Mouse (Mus musculus) midbrain, embryonic 15.5 days (tissue): Measurements from ENCODE around the gene Pld6. TPM values are rescaled to one million over a fixed set of nuclear protein-coding genes. Genes with fewer than 3 reads are reported as not detected.

Source experiments
- ATAC-seq: fragments of 200-750 bp; cut with Nextera tagmentation; replicated peaks from 2 replicates; pipeline ENCODE4 v1.8.0; 2017; ENCODE audit warnings: moderate TSS enrichment
- H3K27ac ChIP-seq: fragments of 300-500 bp; sonication (generic); 2 replicates; pipeline ENCODE4 v1.5.1; 2015; ENCODE audit warnings: mild to moderate bottlenecking, inconsistent platforms
- H3K27me3 ChIP-seq: fragments of 300-500 bp; sonication (generic); replicated peaks from 2 replicates; pipeline ENCODE4 v1.6.1; 2015; ENCODE audit warnings: inconsistent platforms
- H3K36me3 ChIP-seq: fragments of 300-500 bp; sonication (generic); replicated peaks from 2 replicates; pipeline ENCODE4 v1.6.1; 2015; ENCODE audit warnings: inconsistent platforms
- H3K4me1 ChIP-seq: fragments of 300-500 bp; sonication (generic); 2 replicates; pipeline ENCODE4 v1.6.1; 2015; ENCODE audit warnings: inconsistent platforms
- H3K4me2 ChIP-seq: fragments of 300-500 bp; sonication (generic); 2 replicates; pipeline ENCODE4 v1.6.1; 2015; ENCODE audit warnings: inconsistent platforms, mild to moderate bottlenecking, moderate library complexity
- H3K4me3 ChIP-seq: fragments of 300-500 bp; sonication (generic); 2 replicates; pipeline ENCODE4 v1.5.1; 2015; ENCODE audit warnings: mild to moderate bottlenecking, inconsistent platforms
- H3K9ac ChIP-seq: fragments of 300-500 bp; sonication (generic); 2 replicates; pipeline ENCODE4 v1.6.1; 2015; ENCODE audit warnings: mild to moderate bottlenecking, inconsistent platforms
- H3K9me3 ChIP-seq: fragments of 300-500 bp; sonication (generic); 2 replicates; pipeline ENCODE4 v1.6.1; 2016; ENCODE audit warnings: inconsistent platforms
- WGBS: fragments of 180-500 bp; shearing (Covaris S2); methylation state at CpG from one replicate; pipeline ENCODE4 v1.1.7; 2015; ENCODE audit warnings: mixed read lengths; 5-methylcytosine and 5-hydroxymethylcytosine counted together
- polyA plus RNA-seq: library from polyadenylated mRNA; unstranded; fragments of >200 nt; fragmentation: Nextera tagmentation; extraction: Ambion mirVana; gene quantifications from 2 replicates; pipeline ENCODE4 v1.2.1, GENCODE M21; 2015

The Pld6 gene
- polyA plus RNA-seq, 1 experiment from 2014 or later, result 13.7 TPM

DNA sequence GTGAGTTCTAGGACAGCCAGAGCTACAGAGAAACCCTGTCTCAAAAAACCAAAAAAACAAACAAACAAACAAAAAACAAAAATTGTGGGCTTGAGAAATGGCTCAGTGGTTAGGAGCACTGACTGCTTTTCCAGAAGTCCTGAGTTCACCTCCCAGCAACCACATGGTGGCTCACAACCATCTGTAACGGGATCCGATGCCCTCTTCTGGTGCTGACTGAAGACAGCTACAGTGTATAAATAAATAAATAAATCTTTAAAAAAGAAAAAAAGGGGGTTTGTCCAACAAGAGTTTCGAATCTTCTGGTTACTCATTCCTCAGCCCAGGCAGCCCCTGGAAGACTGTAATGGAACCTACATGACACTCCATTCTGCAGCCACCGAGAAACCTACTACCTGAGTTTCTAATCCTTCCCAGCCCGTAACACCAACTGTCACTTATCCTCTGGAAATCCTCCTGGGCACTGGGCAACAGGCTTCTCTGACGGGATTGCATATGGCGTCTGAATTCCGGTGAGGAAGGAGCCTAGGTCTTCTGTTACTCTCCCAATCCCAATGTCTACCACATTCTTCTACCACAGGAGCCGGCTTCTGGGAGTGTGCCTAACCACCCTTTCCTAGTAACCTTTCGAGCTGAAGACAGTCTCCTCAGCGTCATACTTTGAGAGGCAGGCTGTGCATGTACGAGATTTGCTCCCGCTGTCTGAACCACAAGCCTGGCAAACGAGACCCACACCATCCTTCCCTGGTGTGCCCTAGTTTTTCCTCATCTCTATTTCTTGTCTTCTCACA is 20.9 kb upstream of the Pld6 start:
- H3K27ac ChIP-seq, result no peak overlapping the region
- H3K4me3 ChIP-seq, result peak overlapping the region; percentile 89
- no peaks in the 10 kb centered on the region for H3K9me3 ChIP-seq
- peaks cover 16% of the 10 kb centered on the region for H3K36me3 ChIP-seq
- H3K4me2 ChIP-seq, result peak overlapping the region; percentile 80
- H3K9ac ChIP-seq, result peak overlapping the region; percentile 90
- ATAC-seq, result no peak
- 67% methylated on average over 14 of the region's 14 CpGs for WGBS
- H3K27me3 ChIP-seq, result no peaks in the 10 kb centered on the region
- peaks cover 21% of the 10 kb centered on the region for H3K4me1 ChIP-seq

- no peaks in the 10 kb centered on the region for H3K9me3 ChIP-seq
- ATAC-seq, result no peak
- no peak overlapping the region for H3K27ac ChIP-seq
- H3K4me3 ChIP-seq, result no peak overlapping the region
- 94% methylated on average over 2 of the region's 2 CpGs for WGBS
- peaks cover 42% of the 10 kb centered on the region for H3K36me3 ChIP-seq
- H3K4me1 ChIP-seq, result peaks cover 18% of the 10 kb centered on the region
- H3K4me2 ChIP-seq, result no peak overlapping the region
- H3K9ac ChIP-seq, result no peak overlapping the region
- H3K27me3 ChIP-seq, result no peaks in the 10 kb centered on the region
These were observed 18.2 kb upstream of the Pld6 start for GRCm38 (mm10) chr11:59805656-59806055.

DNA sequence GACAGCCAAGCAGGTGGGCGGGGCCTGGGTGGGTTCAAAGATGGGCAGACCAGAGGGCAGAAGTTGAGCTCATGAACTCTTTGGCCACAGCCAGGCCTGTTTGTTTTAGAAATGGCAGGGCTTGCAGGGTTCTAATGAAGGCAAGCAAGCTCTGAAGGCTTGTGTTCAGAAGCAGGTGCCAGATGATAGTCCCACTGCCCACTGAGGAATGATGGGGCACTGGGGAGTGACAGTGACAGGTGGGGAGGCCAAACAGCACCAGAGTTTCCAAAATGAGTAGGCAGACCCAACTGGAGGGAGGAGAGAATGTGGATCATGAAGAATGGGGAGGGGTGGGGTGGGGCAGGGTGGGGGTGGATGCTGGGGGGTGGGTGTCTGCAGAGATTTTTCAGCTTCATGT is 17.8 kb upstream of the Pld6 start:
- no peak overlapping the region for H3K27ac ChIP-seq
- ATAC-seq, result no peak
- WGBS, result 93% methylated on average over 1 of the region's 1 CpGs

DNA sequence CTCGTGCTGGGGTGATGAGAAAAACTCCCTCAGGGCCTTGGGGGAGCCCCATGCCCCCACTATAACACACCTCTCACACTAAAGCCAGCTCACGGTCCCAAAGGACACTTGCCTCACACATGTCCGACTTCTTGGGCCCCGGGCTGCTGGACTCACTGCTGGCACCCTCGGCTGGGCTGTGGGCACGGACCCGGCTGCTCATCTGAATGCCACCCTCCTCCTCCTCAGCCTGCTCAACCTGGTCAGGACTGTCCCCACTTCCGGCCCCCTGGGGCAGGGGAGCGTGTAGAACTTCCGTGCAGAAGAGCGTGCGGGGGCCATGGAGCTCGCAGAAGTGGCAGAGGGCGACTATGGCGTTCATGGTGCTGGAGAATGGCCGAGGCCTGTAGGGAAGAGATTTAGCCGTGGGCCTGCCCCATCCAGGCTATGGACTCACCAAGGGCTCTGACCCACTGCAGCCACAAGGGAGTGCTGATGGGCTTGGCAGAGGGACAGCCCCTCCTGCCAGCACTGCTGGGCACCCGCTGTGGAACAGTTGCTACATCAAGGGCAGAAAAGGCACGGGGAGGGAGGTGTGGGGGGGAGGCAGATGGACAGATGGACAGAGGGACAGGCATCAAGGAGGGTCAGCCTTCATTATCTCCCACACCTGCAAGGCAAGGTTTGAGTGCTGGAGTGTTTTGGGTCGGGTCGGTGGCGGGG is 17.1 kb upstream of the Pld6 start:
- Histone ChIP-seq H3K27ac (no peak overlapping the region), H3K4me3 (no peak overlapping the region), H3K9ac (no peak overlapping the region), H3K9me3 (no peaks in the 10 kb centered on the region), H3K4me2 (no peak overlapping the region), H3K36me3 (peaks cover 52% of the 10 kb centered on the region), H3K27me3 (no peaks in the 10 kb centered on the region), H3K4me1 (peaks cover 13% of the 10 kb centered on the region)
- ATAC-seq, result no peak
- 92% methylated on average over 22 of the region's 22 CpGs for WGBS

More for the DNA sequence above, 17.8 kb upstream of the Pld6 start:
- Histone ChIP-seq H3K36me3 (peaks cover 46% of the 10 kb centered on the region), H3K9me3 (no peaks in the 10 kb centered on the region), H3K4me3 (no peak overlapping the region), H3K9ac (no peak overlapping the region), H3K27me3 (no peaks in the 10 kb centered on the region), H3K4me1 (peaks cover 14% of the 10 kb centered on the region), H3K4me2 (no peak overlapping the region)

DNA sequence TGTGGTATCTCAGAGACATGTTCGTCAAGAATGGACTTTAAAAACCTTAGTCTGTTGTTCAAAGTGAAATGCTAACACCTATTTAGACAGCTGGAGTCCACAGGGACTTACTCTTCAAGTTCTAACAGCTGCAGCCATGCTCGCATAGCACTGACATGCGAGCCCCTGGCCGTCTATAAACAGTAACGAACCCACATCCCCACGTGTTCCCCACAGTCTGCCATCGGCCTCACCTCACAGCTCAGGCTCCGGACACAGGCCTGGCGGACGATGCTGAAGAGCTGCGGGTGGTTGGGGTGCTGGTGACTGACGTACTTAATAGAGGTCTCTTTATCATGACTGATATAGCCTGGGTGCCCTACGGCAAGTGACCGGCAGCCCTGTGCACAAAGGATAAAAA is 16.1 kb upstream of the Pld6 start:
- H3K9ac ChIP-seq, result no peak overlapping the region
- no peak overlapping the region for H3K27ac ChIP-seq
- no peak overlapping the region for H3K4me2 ChIP-seq
- WGBS, result 94% methylated on average over 14 of the region's 14 CpGs
- no peaks in the 10 kb centered on the region for H3K27me3 ChIP-seq
- ATAC-seq, result no peak
- H3K4me1 ChIP-seq, result peaks cover 6% of the 10 kb centered on the region
- H3K4me3 ChIP-seq, result no peak overlapping the region
- H3K9me3 ChIP-seq, result no peaks in the 10 kb centered on the region
- H3K36me3 ChIP-seq, result peaks cover 63% of the 10 kb centered on the region

DNA sequence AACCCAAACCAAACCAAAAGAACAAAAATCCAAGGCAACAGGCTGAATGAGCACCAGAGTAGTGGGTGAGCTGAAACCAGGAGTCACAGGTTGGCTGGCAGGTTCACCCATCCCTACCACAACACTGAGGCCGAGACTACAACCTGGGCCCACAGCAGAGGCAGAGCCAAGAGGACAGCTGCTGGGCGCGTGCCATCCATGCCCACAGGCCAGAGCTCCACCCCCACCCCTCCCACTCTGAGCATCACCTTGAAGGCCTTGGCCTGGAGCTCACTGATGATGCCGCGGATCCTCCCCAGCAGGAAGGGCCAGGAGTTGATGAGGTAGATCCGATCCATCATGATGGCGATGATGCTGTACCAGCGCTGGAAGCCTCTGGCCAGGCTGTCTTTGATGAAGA is 14.4 kb upstream of the Pld6 start:
- Histone ChIP-seq H3K9me3 (no peaks in the 10 kb centered on the region), H3K36me3 (peaks cover 76% of the 10 kb centered on the region), H3K4me1 (no peaks in the 10 kb centered on the region), H3K4me3 (no peak overlapping the region), H3K27me3 (no peaks in the 10 kb centered on the region), H3K9ac (no peak overlapping the region), H3K4me2 (no peak overlapping the region), H3K27ac (no peak overlapping the region)
- ATAC-seq, result no peak
- WGBS, result 97% methylated on average over 8 of the region's 8 CpGs

- H3K27ac ChIP-seq, result no peak overlapping the region
- no peaks in the 10 kb centered on the region for H3K27me3 ChIP-seq
- H3K9ac ChIP-seq, result no peak overlapping the region
- peaks cover 83% of the 10 kb centered on the region for H3K36me3 ChIP-seq
- ATAC-seq, result no peak
- H3K4me1 ChIP-seq, result no peaks in the 10 kb centered on the region
- no peak overlapping the region for H3K4me2 ChIP-seq
- H3K9me3 ChIP-seq, result no peaks in the 10 kb centered on the region
- WGBS, result 94% methylated on average over 10 of the region's 10 CpGs
- no peak overlapping the region for H3K4me3 ChIP-seq
These were observed 13.0 kb upstream of the Pld6 start for GRCm38 (mm10) chr11:59800412-59800811.

- Histone ChIP-seq H3K36me3 (peaks cover 56% of the 10 kb centered on the region), H3K27me3 (no peaks in the 10 kb centered on the region), H3K27ac (no peak overlapping the region), H3K4me3 (no peak overlapping the region), H3K9ac (no peak overlapping the region), H3K4me1 (no peaks in the 10 kb centered on the region), H3K9me3 (no peaks in the 10 kb centered on the region), H3K4me2 (no peak overlapping the region)
- no peak for ATAC-seq
- WGBS, result 94% methylated on average over 6 of the region's 6 CpGs
These were observed 5.9 kb upstream of the Pld6 start for GRCm38 (mm10) chr11:59793390-59793789.

GRCm38 (mm10) chr11:59789311-59789710 is 1.9 kb upstream of the Pld6 start:
- no peaks in the 10 kb centered on the region for H3K27me3 ChIP-seq
- peaks cover 12% of the 10 kb centered on the region for H3K4me1 ChIP-seq
- WGBS, result 95% methylated on average over 1 of the region's 1 CpGs
- H3K4me3 ChIP-seq, result no peak overlapping the region
- H3K9ac ChIP-seq, result no peak overlapping the region
- no peak overlapping the region for H3K27ac ChIP-seq
- no peak for ATAC-seq
- peaks cover 22% of the 10 kb centered on the region for H3K36me3 ChIP-seq
- no peaks in the 10 kb centered on the region for H3K9me3 ChIP-seq
- no peak overlapping the region for H3K4me2 ChIP-seq

GRCm38 (mm10) chr11:59786444-59787198 is 824 bp downstream of the Pld6 start:
- 56% methylated on average over 15 of the region's 15 CpGs for WGBS
- Histone ChIP-seq H3K36me3 (peaks cover 7% of the 10 kb centered on the region; the same call in 1 of the 2 replicates), H3K4me1 (peaks cover 12% of the 10 kb centered on the region), H3K4me2 (peak overlapping the region; percentile 95), H3K27ac (peak overlapping the region; percentile 32; the same call in 1 of the 2 replicates), H3K9me3 (no peaks in the 10 kb centered on the region), H3K9ac (peak overlapping the region; percentile 40), H3K4me3 (peak overlapping the region; percentile 44), H3K27me3 (no peaks in the 10 kb centered on the region)
- peak; percentile 34; the same call in 1 of the 2 replicates for ATAC-seq

DNA sequence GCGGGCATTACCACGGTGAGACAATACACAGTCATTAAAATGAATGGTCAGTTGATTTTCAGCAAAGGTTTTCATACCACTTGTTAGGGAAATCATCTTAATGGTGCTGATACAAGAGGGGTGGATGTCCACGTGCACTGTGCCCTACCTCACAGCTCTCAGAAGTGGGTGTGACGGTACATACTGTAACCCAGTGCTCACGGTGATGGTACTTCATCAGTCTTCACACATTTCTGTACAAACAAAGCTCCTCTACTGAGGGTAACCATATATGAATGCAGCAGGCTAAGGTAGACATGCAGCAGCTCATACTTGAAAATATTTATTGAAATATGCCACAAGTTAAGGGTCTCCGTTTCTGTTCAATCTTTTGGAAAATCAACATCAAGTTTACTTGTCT is 3.9 kb downstream of the Pld6 start:
- no peaks in the 10 kb centered on the region for H3K27me3 ChIP-seq
- H3K4me3 ChIP-seq, result no peak overlapping the region
- no peak overlapping the region for H3K27ac ChIP-seq
- H3K4me1 ChIP-seq, result peaks cover 12% of the 10 kb centered on the region
- H3K9me3 ChIP-seq, result no peaks in the 10 kb centered on the region
- H3K9ac ChIP-seq, result no peak overlapping the region
- no peak overlapping the region for H3K4me2 ChIP-seq
- 89% methylated on average over 6 of the region's 6 CpGs for WGBS
- 0 out of 2 replicates have a peak, but pooled peaks cover 1% of the 10 kb centered on the region for H3K36me3 ChIP-seq
- ATAC-seq, result no peak

DNA sequence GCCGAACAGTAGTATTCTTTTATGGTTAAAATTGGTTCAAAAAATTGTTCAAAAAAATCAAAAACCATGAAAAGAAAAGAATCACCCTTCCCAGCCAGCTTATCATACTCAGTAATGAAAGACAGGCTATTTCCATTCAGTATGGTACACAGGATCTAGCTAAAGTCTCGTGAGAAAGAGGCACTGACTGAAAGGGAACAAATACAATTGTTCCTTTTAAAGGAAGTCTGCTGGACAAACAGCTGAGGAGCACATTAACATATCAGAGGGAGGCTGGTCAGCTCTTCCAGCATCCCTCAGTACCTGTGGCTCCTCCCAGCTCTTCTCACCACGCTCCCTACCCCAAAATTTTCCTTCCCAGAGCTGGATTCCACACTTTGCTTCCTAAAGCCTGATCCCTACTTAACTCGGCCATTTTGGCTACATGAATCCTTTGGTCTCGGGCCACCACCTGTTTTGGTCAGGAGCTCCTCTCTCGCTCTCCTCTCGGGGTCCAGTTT is 5.3 kb downstream of the Pld6 start:
- no peaks in the 10 kb centered on the region for H3K9me3 ChIP-seq
- H3K27ac ChIP-seq, result no peak overlapping the region
- H3K4me2 ChIP-seq, result no peak overlapping the region
- H3K36me3 ChIP-seq, result peaks cover 13% of the 10 kb centered on the region; the same call in 1 of the 2 replicates
- ATAC-seq, result no peak
- peaks cover 7% of the 10 kb centered on the region for H3K4me1 ChIP-seq
- H3K4me3 ChIP-seq, result no peak overlapping the region
- no peak overlapping the region for H3K9ac ChIP-seq
- no peaks in the 10 kb centered on the region for H3K27me3 ChIP-seq
- 58% methylated on average over 7 of the region's 7 CpGs for WGBS
